Mouse (Mus musculus) liver, adult 2 months (tissue): Measurements from ENCODE around the gene Wwox.

Experiments used
- CTCF ChIP-seq: fragments of 200-500 bp; IDR thresholded peaks from 2 replicates; pipeline ENCODE4 v1.5.1; 2011; ENCODE audit warnings: low read depth, low read length, control low read depth
- POLR2A ChIP-seq: fragments of 200-500 bp; IDR thresholded peaks from 2 replicates; pipeline ENCODE4 v1.6.1; 2011; ENCODE audit warnings: low read length, control low read depth; ENCODE audit not compliant: insufficient read depth; ENCODE audit errors: extremely low read depth

GRCm38 (mm10) chr8:115400013-115400720 is 960.7 kb downstream of the Wwox start:
- TF ChIP-seq POLR2A = no peak
- TF ChIP-seq CTCF = no peak
